8 mouse cellular contexts compared by ENCODE assay signal in the genomic region with DNA sequence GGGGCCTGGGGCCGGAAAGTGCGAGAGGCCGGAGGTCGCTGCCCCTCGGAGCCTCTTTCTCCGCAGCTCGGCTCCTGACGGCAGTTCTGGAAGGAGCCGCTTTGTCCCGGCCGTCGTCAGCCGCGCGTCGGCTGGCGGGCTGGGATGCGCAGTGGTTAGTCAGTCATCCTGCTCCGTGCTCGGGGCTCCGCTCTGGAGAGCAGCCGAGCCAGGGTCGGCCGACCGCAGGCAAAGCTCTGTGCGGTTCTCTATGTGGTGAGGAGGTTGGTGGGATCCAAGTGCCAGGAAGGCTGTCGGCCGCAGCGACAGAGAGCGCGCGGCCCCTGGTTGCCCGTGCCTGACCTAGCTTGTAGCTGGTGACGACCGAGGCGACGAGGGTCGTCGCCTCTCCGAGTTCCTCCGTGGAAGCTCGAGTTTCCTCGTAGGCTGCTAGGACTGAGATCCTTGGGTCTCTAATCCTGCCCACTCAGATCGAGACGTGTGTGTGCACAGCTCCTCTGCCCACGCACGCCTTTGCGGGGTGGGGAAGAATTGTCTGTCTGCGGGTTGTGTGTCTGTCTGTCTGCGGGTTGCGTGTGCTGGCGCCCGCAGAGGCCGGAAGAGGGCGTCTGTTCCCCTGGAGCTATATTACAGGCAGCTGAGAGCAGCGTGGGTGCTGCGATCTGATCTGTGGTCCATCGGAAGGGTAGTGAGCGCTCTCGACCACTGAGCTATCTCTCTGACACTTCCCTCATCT. TPM values are rescaled to one million over a fixed set of nuclear protein-coding genes. Genes with fewer than 3 reads are reported as not detected.
DNase-seq lines count a peak whose midpoint lies in the region; ATAC-seq and TF ChIP-seq lines count a peak whose summit lies in the region.

No protein-coding gene starts in this region.

- peak; percentile 12; the same call in 1 of the 2 replicates for TF ChIP-seq POLR2A in testis, adult 2 months (IDR thresholded peaks at IDR 0.05; ENCODE audit: control insufficient read depth, low read depth, low read length)

- peak overlapping the region; percentile 92 for H3K27ac ChIP-seq in forebrain, embryonic 10.5 days
- peak overlapping the region; percentile 91 for H3K27ac ChIP-seq in liver, embryonic 13.5 days
- H3K27ac ChIP-seq in testis, adult 2 months (ENCODE audit: control insufficient read depth, insufficient read depth, low read depth, low read length): peak overlapping the region; percentile 89

- peak; percentile 24 for DNase-seq in kidney, adult 18-20 months
- DNase-seq in kidney, adult 8-10 months: no peak
- DNase-seq in brain, adult 2 months (ENCODE audit: low read depth, low spot score): peak; percentile 44
- no peak for DNase-seq in forebrain, embryonic 10.5 days (ENCODE audit: extremely low spot score, low spot score)
- peak; percentile 83 for DNase-seq in induced T-regulatory cell, adult 2 months (ENCODE audit: low read depth)
- DNase-seq in liver, embryonic 13.5 days: peak; percentile 46
- peak; percentile 12 to 13 for DNase-seq in monocyte, adult 2 months (ENCODE audit: low read depth in 1 of 2, low spot score in 2 of 2)

- peak overlapping the region; percentile 93 for H3K4me3 ChIP-seq in forebrain, embryonic 10.5 days
- peak overlapping the region; percentile 99 for H3K4me3 ChIP-seq in liver, embryonic 13.5 days (replicated peaks)
- H3K4me3 ChIP-seq in testis, adult 2 months (ENCODE audit: control insufficient read depth, low read depth, low read length): peak overlapping the region; percentile 98

- 0 out of 2 replicates have a peak, but pooled peaks cover 3% of the 10 kb centered on the region for H3K36me3 ChIP-seq in forebrain, embryonic 10.5 days (replicated peaks)
- H3K36me3 ChIP-seq in liver, embryonic 13.5 days: 0 out of 2 replicates have a peak, but pooled peaks cover 3% of the 10 kb centered on the region
- no peaks in the 10 kb centered on the region for H3K36me3 ChIP-seq in testis, adult 2 months (ENCODE audit: control insufficient read depth, insufficient read depth, low read length)

- H3K9me3 ChIP-seq in forebrain, embryonic 10.5 days: no peaks in the 10 kb centered on the region
- no peaks in the 10 kb centered on the region for H3K9me3 ChIP-seq in liver, embryonic 13.5 days (replicated peaks)

- H3K4me1 ChIP-seq in forebrain, embryonic 10.5 days: peaks cover 19% of the 10 kb centered on the region
- peaks cover 33% of the 10 kb centered on the region for H3K4me1 ChIP-seq in liver, embryonic 13.5 days (replicated peaks)
- peaks cover 8% of the 10 kb centered on the region for H3K4me1 ChIP-seq in testis, adult 2 months (ENCODE audit: control insufficient read depth, insufficient read depth, low read length)

- TF ChIP-seq CTCF in testis, adult 2 months (IDR thresholded peaks at IDR 0.05; ENCODE audit: control insufficient read depth, insufficient read depth, insufficient replicate concordance, low read depth, low read length): peak; percentile 12; the same call in 1 of the 2 replicates

- WGBS in forebrain, embryonic 10.5 days: 3% methylated on average over 60 of the region's 60 CpGs
- under 1% methylated on average over 60 of the region's 60 CpGs for WGBS in liver, embryonic 13.5 days (ENCODE audit: insufficient replicate concordance)

- peak overlapping the region; percentile 94 for H3K4me2 ChIP-seq in liver, embryonic 13.5 days

- peak; percentile 65 for ATAC-seq in liver, embryonic 13.5 days (ENCODE audit: low read depth)

- H3K27me3 ChIP-seq in forebrain, embryonic 10.5 days (ENCODE audit: poor library complexity, severe bottlenecking): no peaks in the 10 kb centered on the region
- no peaks in the 10 kb centered on the region for H3K27me3 ChIP-seq in liver, embryonic 13.5 days
- H3K27me3 ChIP-seq in testis, adult 2 months (ENCODE audit: control insufficient read depth, insufficient read depth, low read length): no peaks in the 10 kb centered on the region

- H3K9ac ChIP-seq in liver, embryonic 13.5 days: peak overlapping the region; percentile 92

RNA-seq across cellular contexts. Expression of a gene that starts 0.6 kb away (rescaled TPM):
- 127 and 129 TPM in 2 replicates for polyA plus RNA-seq in forebrain, embryonic 10.5 days (2016; fragmentation: Nextera tagmentation; extraction: Ambion mirVana)
- polyA plus RNA-seq in liver, embryonic 13.5 days (2015; fragmentation: Nextera tagmentation; extraction: Ambion mirVana): 68.9 and 84.2 TPM in 2 replicates
- polyA plus RNA-seq in testis, adult 2 months (2012; rRNA removed): 17.6 and 18.6 TPM in 2 replicates

RNA-seq across cellular contexts. Expression of a gene that starts 26.0 kb away (rescaled TPM):
- 38.3 and 40.9 TPM in 2 replicates for polyA plus RNA-seq in forebrain, embryonic 10.5 days (2016; fragmentation: Nextera tagmentation; extraction: Ambion mirVana)
- polyA plus RNA-seq in liver, embryonic 13.5 days (2015; fragmentation: Nextera tagmentation; extraction: Ambion mirVana): 30.0 and 30.2 TPM in 2 replicates
- 12.8 and 15.4 TPM in 2 replicates for polyA plus RNA-seq in testis, adult 2 months (2012; rRNA removed)

RNA-seq across cellular contexts. Expression of a gene that starts 56.0 kb away (rescaled TPM):
- 12.6 and 13.1 TPM in 2 replicates for polyA plus RNA-seq in forebrain, embryonic 10.5 days (2016; fragmentation: Nextera tagmentation; extraction: Ambion mirVana)
- 5.7 and 6.3 TPM in 2 replicates for polyA plus RNA-seq in liver, embryonic 13.5 days (2015; fragmentation: Nextera tagmentation; extraction: Ambion mirVana)
- polyA plus RNA-seq in testis, adult 2 months (2012; rRNA removed): 1.1 TPM in 2 replicates

Comparison
In these comparisons a context has a peak if more than half of its experiments do, and no peak if none do; other contexts are left out.
1. DNase-seq: peak in kidney, adult 18-20 months (single experiment), brain, adult 2 months (single experiment), induced T-regulatory cell, adult 2 months (single experiment), liver, embryonic 13.5 days (single experiment) and monocyte, adult 2 months (2 of 2); none in kidney, adult 8-10 months (0 of 2) and forebrain, embryonic 10.5 days (single experiment).
2. Peak in every context shown above with its lines, with median percentiles within 50 percentile points of each other: H3K27ac ChIP-seq and H3K4me3 ChIP-seq.